Mouse (Mus musculus) limb, embryonic 15.5 days (tissue): ENCODE measurements around the gene Odc1. TPM values are rescaled to one million over a fixed set of nuclear protein-coding genes. Genes with fewer than 3 reads are reported as not detected.

ENCODE experiments used
- ATAC-seq: fragments of 200-750 bp; cut with Nextera tagmentation; 2 replicates; pipeline ENCODE4 v1.8.0; 2017; ENCODE audit warnings: low read depth, moderate TSS enrichment; ENCODE audit not compliant: insufficient number of reproducible peaks, low FRiP score, low TSS enrichment
- H3K27ac ChIP-seq: fragments of 300-500 bp; sonication (generic); 2 replicates; pipeline ENCODE4 v1.5.1; 2015; ENCODE audit warnings: moderate library complexity, mild to moderate bottlenecking, inconsistent platforms
- H3K27me3 ChIP-seq: fragments of 300-500 bp; sonication (generic); 2 replicates; pipeline ENCODE4 v1.6.1; 2015; ENCODE audit warnings: inconsistent platforms
- H3K36me3 ChIP-seq: fragments of 300-500 bp; sonication (generic); 2 replicates; pipeline ENCODE4 v1.6.1; 2015; ENCODE audit warnings: inconsistent platforms
- H3K4me1 ChIP-seq: fragments of 300-500 bp; sonication (generic); 2 replicates; pipeline ENCODE4 v1.6.1; 2015; ENCODE audit warnings: inconsistent platforms
- H3K4me2 ChIP-seq: fragments of 300-500 bp; sonication (generic); 2 replicates; pipeline ENCODE4 v1.6.1; 2015; ENCODE audit warnings: mild to moderate bottlenecking, inconsistent platforms
- H3K4me3 ChIP-seq: fragments of 300-500 bp; sonication (generic); 2 replicates; pipeline ENCODE4 v1.5.1; 2015; ENCODE audit warnings: mild to moderate bottlenecking, inconsistent platforms
- H3K9ac ChIP-seq: fragments of 300-500 bp; sonication (generic); 2 replicates; pipeline ENCODE4 v1.6.1; 2015; ENCODE audit warnings: inconsistent platforms
- H3K9me3 ChIP-seq: fragments of 300-500 bp; sonication (generic); 2 replicates; pipeline ENCODE4 v1.6.1; 2016; ENCODE audit warnings: inconsistent platforms
- WGBS: fragments of 180-500 bp; shearing (Covaris S2); methylation state at CpG from one replicate; pipeline ENCODE4 v1.1.7; 2015; 5-methylcytosine and 5-hydroxymethylcytosine counted together
- polyA plus RNA-seq: library from polyadenylated mRNA; unstranded; fragments of >200 nt; fragmentation: Nextera tagmentation; extraction: Ambion mirVana; gene quantifications from 2 replicates; pipeline ENCODE4 v1.2.1, GENCODE M21; 2015

Gene Odc1
- polyA plus RNA-seq, 1 experiment from 2014 or later = 148 TPM

DNA sequence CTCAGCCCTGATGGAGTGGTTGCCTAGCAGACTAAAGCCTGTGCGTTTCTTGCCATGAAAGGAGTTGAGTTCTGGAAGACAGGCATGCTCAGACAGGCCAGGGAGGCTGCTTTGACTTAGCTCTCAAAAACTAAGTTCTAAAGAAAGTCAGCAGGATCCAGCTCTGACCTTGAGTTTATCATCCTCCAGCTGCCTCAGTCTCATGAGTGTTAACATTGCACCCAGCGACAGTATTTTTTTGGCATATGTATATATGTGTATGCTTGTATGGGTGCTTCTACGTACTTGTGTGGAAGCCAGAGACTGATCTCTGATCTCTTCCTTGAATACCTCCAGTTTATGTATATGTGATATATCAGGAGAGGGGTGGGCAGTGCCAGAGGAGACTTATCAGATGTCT is 7.8 kb downstream of the Odc1 start:
- no peak overlapping the region for H3K4me3 ChIP-seq
- H3K4me2 ChIP-seq = no peak overlapping the region
- H3K27ac ChIP-seq = no peak overlapping the region
- H3K27me3 ChIP-seq = no peaks in the 10 kb centered on the region
- no peak for ATAC-seq
- no peaks in the 10 kb centered on the region for H3K9me3 ChIP-seq
- 64% methylated on average over 3 of the region's 3 CpGs for WGBS
- no peak overlapping the region for H3K9ac ChIP-seq
- H3K36me3 ChIP-seq = peaks cover 34% of the 10 kb centered on the region
- H3K4me1 ChIP-seq = peaks cover 13% of the 10 kb centered on the region

DNA sequence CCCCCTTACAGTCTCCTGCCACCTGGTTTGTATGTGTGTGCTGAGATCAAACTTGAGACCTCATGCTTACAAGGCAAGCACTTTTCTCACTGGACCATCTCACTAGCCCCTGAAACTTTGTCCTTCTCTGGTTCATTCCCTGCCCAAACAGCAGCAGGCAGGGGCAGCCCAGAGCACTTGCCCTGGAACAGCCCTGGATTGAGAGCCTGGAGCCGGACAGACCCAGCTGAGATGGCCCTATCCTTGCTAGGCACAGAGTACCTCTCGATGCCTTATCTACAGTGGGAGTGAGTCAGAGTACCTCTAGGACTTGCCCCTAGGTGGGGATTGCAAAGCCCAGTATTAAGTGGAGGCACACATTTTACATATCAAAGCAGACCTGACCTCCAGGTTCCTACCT is 8.4 kb downstream of the Odc1 start:
- Histone ChIP-seq H3K9me3 (no peaks in the 10 kb centered on the region), H3K9ac (no peak overlapping the region), H3K27me3 (no peaks in the 10 kb centered on the region), H3K27ac (no peak overlapping the region), H3K4me3 (no peak overlapping the region), H3K4me2 (no peak overlapping the region), H3K4me1 (peaks cover 16% of the 10 kb centered on the region), H3K36me3 (peaks cover 28% of the 10 kb centered on the region)
- no peak for ATAC-seq
- WGBS = 76% methylated on average over 2 of the region's 2 CpGs

DNA sequence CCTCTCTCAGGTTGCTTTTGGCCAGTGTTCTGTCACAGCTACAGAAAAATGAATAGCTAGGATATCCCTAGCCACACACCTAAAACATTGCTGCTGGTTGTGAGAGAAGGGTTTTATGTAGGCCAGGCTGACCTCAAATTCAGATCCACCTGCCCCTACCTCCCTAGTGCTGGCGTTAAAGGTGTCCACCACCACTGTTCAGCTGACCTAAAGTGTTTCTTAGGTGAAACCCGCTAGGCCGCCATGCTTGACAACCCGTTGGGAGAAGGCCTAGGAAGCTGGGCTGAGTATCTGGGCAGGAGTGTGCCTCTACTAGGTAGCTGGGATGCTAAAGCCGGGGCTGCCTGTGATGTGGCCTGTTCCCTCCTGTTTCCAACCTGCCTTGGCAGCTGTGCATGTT is 9.0 kb downstream of the Odc1 start:
- WGBS = 68% methylated on average over 5 of the region's 5 CpGs

GRCm38 (mm10) chr12:17554200-17554951 is 9.8 kb downstream of the Odc1 start:
- Histone ChIP-seq H3K9me3 (no peaks in the 10 kb centered on the region), H3K9ac (no peak overlapping the region), H3K4me3 (no peak overlapping the region), H3K4me2 (no peak overlapping the region), H3K27ac (no peak overlapping the region), H3K4me1 (peaks cover 16% of the 10 kb centered on the region), H3K27me3 (no peaks in the 10 kb centered on the region), H3K36me3 (peaks cover 15% of the 10 kb centered on the region)
- ATAC-seq = 0 out of 2 replicates have a peak, but pooled peaks have one; percentile 21
- 33% methylated on average over 15 of the region's 15 CpGs for WGBS

More for the DNA sequence above, 9.0 kb downstream of the Odc1 start:
- no peaks in the 10 kb centered on the region for H3K9me3 ChIP-seq
- no peaks in the 10 kb centered on the region for H3K27me3 ChIP-seq
- no peak overlapping the region for H3K27ac ChIP-seq
- no peak for ATAC-seq
- no peak overlapping the region for H3K4me2 ChIP-seq
- H3K36me3 ChIP-seq = peaks cover 23% of the 10 kb centered on the region
- no peak overlapping the region for H3K4me3 ChIP-seq
- peaks cover 16% of the 10 kb centered on the region for H3K4me1 ChIP-seq
- H3K9ac ChIP-seq = no peak overlapping the region

- no peaks in the 10 kb centered on the region for H3K27me3 ChIP-seq
- 34% methylated on average over 21 of the region's 21 CpGs for WGBS
- no peak overlapping the region for H3K4me2 ChIP-seq
- no peak overlapping the region for H3K27ac ChIP-seq
- peaks cover under 1% of the 10 kb centered on the region for H3K36me3 ChIP-seq
- H3K9ac ChIP-seq = no peak overlapping the region
- no peak overlapping the region for H3K4me3 ChIP-seq
- no peaks in the 10 kb centered on the region for H3K9me3 ChIP-seq
- ATAC-seq = 0 out of 2 replicates have a peak, but pooled peaks have one; percentile 41
- H3K4me1 ChIP-seq = peaks cover 16% of the 10 kb centered on the region
Measured at GRCm38 (mm10) chr12:17556430-17557343, 12.1 kb downstream of the Odc1 start.

- no peak for ATAC-seq
- no peaks in the 10 kb centered on the region for H3K9me3 ChIP-seq
- H3K9ac ChIP-seq = no peak overlapping the region
- H3K4me3 ChIP-seq = no peak overlapping the region
- H3K4me2 ChIP-seq = no peak overlapping the region
- H3K27me3 ChIP-seq = no peaks in the 10 kb centered on the region
- peaks cover 16% of the 10 kb centered on the region for H3K4me1 ChIP-seq
- WGBS = 37% methylated on average over 7 of the region's 7 CpGs
- H3K36me3 ChIP-seq = no peaks in the 10 kb centered on the region
- no peak overlapping the region for H3K27ac ChIP-seq
Measured at GRCm38 (mm10) chr12:17557344-17557966, 12.9 kb downstream of the Odc1 start.

GRCm38 (mm10) chr12:17557967-17558345 is 13.4 kb downstream of the Odc1 start:
- WGBS = 60% methylated on average over 2 of the region's 2 CpGs
- no peaks in the 10 kb centered on the region for H3K27me3 ChIP-seq
- ATAC-seq = no peak
- H3K27ac ChIP-seq = no peak overlapping the region
- no peaks in the 10 kb centered on the region for H3K36me3 ChIP-seq
- H3K9me3 ChIP-seq = no peaks in the 10 kb centered on the region
- H3K4me3 ChIP-seq = no peak overlapping the region
- no peak overlapping the region for H3K9ac ChIP-seq
- no peak overlapping the region for H3K4me2 ChIP-seq
- H3K4me1 ChIP-seq = peaks cover 16% of the 10 kb centered on the region

DNA sequence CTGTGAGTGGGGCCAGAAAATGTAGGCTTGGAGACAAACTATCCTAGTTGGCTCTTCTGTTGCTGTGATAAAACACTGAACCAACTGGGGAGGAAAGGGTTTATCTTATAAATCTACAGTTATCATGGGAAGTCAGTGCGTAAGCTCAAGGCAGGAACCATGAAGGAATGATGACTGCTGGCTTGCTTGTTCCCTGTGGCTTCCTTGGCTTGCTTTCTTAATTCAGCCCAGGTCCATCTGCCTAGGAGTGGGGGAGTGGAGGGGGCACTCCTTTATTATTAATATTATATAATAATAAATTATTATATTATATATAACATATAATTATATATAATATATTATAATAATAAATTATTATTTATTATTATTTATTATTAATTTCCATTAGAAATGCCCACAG is 17.8 kb downstream of the Odc1 start:
- Histone ChIP-seq H3K27me3 (no peaks in the 10 kb centered on the region), H3K9ac (no peak overlapping the region), H3K4me2 (no peak overlapping the region), H3K9me3 (no peaks in the 10 kb centered on the region), H3K36me3 (no peaks in the 10 kb centered on the region), H3K4me3 (no peak overlapping the region), H3K27ac (no peak overlapping the region), H3K4me1 (peaks cover 4% of the 10 kb centered on the region)
- no peak for ATAC-seq
- 63% methylated on average over 1 of the region's 1 CpGs for WGBS

GRCm38 (mm10) chr12:17565393-17566045 is 20.9 kb downstream of the Odc1 start:
- ATAC-seq = no peak
- Histone ChIP-seq H3K27me3 (no peaks in the 10 kb centered on the region), H3K36me3 (no peaks in the 10 kb centered on the region), H3K4me1 (no peaks in the 10 kb centered on the region), H3K27ac (no peak overlapping the region), H3K9me3 (no peaks in the 10 kb centered on the region), H3K4me2 (no peak overlapping the region), H3K9ac (no peak overlapping the region), H3K4me3 (no peak overlapping the region)
- 83% methylated on average over 3 of the region's 3 CpGs for WGBS

- H3K9me3 ChIP-seq = no peaks in the 10 kb centered on the region
- no peak for ATAC-seq
- no peaks in the 10 kb centered on the region for H3K27me3 ChIP-seq
- no peaks in the 10 kb centered on the region for H3K36me3 ChIP-seq
- H3K4me2 ChIP-seq = no peak overlapping the region
- no peak overlapping the region for H3K27ac ChIP-seq
- no peaks in the 10 kb centered on the region for H3K4me1 ChIP-seq
- H3K4me3 ChIP-seq = no peak overlapping the region
- WGBS = 79% methylated on average over 1 of the region's 1 CpGs
- H3K9ac ChIP-seq = no peak overlapping the region
Measured at GRCm38 (mm10) chr12:17566046-17566408, 21.4 kb downstream of the Odc1 start.

GRCm38 (mm10) chr12:17568564-17568963 is 24.0 kb downstream of the Odc1 start:
- no peak for ATAC-seq

More at GRCm38 (mm10) chr12:17568564-17568963, 24.0 kb downstream of the Odc1 start:
- Histone ChIP-seq H3K27me3 (no peaks in the 10 kb centered on the region), H3K9me3 (no peaks in the 10 kb centered on the region), H3K9ac (no peak overlapping the region), H3K4me1 (no peaks in the 10 kb centered on the region), H3K36me3 (no peaks in the 10 kb centered on the region), H3K4me3 (no peak overlapping the region), H3K27ac (no peak overlapping the region), H3K4me2 (no peak overlapping the region)
- WGBS = 86% methylated on average over 10 of the region's 10 CpGs
